Mouse (Mus musculus) adrenal gland, postnatal 4 days (tissue): ENCODE results near the gene Eef2k. TPM values are rescaled to one million over a fixed set of nuclear protein-coding genes. Genes with fewer than 3 reads are reported as not detected.
A peak's percentile ranks its signal among the peaks of the same experiment; 100 is the strongest.
"Not testable (repeated sequence)": the region's sequence is repeated elsewhere in the genome, so short reads cannot be mapped to it uniquely, and the experiment has no call there.

Source experiments
- DNase-seq, 2 experiments: peaks; one replicate each; pipeline ENCODE4 v3.0.0; 2021 to 2022; ENCODE audit warnings: low spot score in 2 of 2, mixed read lengths in 2 of 2
- total RNA-seq, 2 experiments: library from RNA; stranded (reverse); gene quantifications; 2 replicates each; pipeline ENCODE4 v1.2.3; 2021

The Eef2k gene
- total RNA-seq, 2 experiments from 2014 or later = 53.3 to 54.2 TPM

GRCm38 (mm10) chr7:120933680-120934195, 91.1 kb downstream of the Eef2k start:
- no peak for DNase-seq

GRCm38 (mm10) chr7:120934716-120935115, 92.1 kb downstream of the Eef2k start:
- DNase-seq = peak in 1 of 2 experiments; percentile 38

GRCm38 (mm10) chr7:120936522-120936921, 93.9 kb downstream of the Eef2k start:
- DNase-seq = no peak

- DNase-seq = no peak
Measured at GRCm38 (mm10) chr7:120938206-120938605, 95.6 kb downstream of the Eef2k start.

- no peak for DNase-seq
Measured at GRCm38 (mm10) chr7:120940343-120940742, 97.7 kb downstream of the Eef2k start.

- DNase-seq = no peak
Measured at GRCm38 (mm10) chr7:120941214-120941613, 98.6 kb downstream of the Eef2k start.

- DNase-seq = no peak
Measured at GRCm38 (mm10) chr7:120942506-120942905, 99.9 kb downstream of the Eef2k start.

GRCm38 (mm10) chr7:120943936-120944509, 101.4 kb downstream of the Eef2k start:
- DNase-seq = no peak

- not testable (repeated sequence) for DNase-seq
Measured at GRCm38 (mm10) chr7:120953591-120953990, 111.0 kb downstream of the Eef2k start.

Other genes with a start within 250 kb of the Eef2k start
- 100 to 1,000 TPM; 295 to 326 TPM for gene Uqcrc2, start 207.7 kb upstream of the Eef2k start, total RNA-seq
- gene Pdzd9, start 172.5 kb upstream of the Eef2k start, total RNA-seq = not detected
- 10 to 100 TPM; 36.2 to 41.2 TPM for gene Mosmo, start 165.2 kb upstream of the Eef2k start, total RNA-seq
- 1 to 10 TPM; 1.8 to 2.5 TPM for gene Vwa3a, start 103.5 kb upstream of the Eef2k start, total RNA-seq
- not detected for gene Gm5737, start 30.5 kb upstream of the Eef2k start, total RNA-seq
- 10 to 100 TPM; 31.1 to 32.2 TPM for gene Polr3e, start 74.9 kb downstream of the Eef2k start, total RNA-seq
- gene Cdr2, start 139.5 kb downstream of the Eef2k start, total RNA-seq = 10 to 100 TPM; 11.9 to 18.0 TPM
- not detected for gene Mfsd13b, start 139.7 kb downstream of the Eef2k start, total RNA-seq
- 100 to 1,000 TPM; 134 to 136 TPM for gene Mettl9, start 191.6 kb downstream of the Eef2k start, total RNA-seq
- 1 to 10 TPM; 3.0 to 3.4 TPM for gene Igsf6, start 231.7 kb downstream of the Eef2k start, total RNA-seq
- gene Otoa, start 238.8 kb downstream of the Eef2k start, total RNA-seq = 1 to 10 TPM; 1.7 to 1.9 TPM